Mouse (Mus musculus) heart, postnatal 14 days (tissue): Measurements from ENCODE around the gene Foxp2. TPM values are rescaled to one million over a fixed set of nuclear protein-coding genes. Genes with fewer than 3 reads are reported as not detected.

ENCODE experiments used
- DNase-seq, 2 experiments: peaks; one replicate each; pipeline ENCODE4 v3.0.0; 2021 to 2022
- intact Hi-C: fragments of 180-260 bp; cut with DNase I; formaldehyde crosslinking; loops from one replicate; pipeline ENCODE4 v1.15.1; 2025
- total RNA-seq, 2 experiments: library from RNA; stranded (reverse); gene quantifications; 2 replicates each; pipeline ENCODE4 v1.2.3; 2021

Foxp2 gene
- total RNA-seq, 2 experiments from 2014 or later, result 1.8 to 3.0 TPM

DNA sequence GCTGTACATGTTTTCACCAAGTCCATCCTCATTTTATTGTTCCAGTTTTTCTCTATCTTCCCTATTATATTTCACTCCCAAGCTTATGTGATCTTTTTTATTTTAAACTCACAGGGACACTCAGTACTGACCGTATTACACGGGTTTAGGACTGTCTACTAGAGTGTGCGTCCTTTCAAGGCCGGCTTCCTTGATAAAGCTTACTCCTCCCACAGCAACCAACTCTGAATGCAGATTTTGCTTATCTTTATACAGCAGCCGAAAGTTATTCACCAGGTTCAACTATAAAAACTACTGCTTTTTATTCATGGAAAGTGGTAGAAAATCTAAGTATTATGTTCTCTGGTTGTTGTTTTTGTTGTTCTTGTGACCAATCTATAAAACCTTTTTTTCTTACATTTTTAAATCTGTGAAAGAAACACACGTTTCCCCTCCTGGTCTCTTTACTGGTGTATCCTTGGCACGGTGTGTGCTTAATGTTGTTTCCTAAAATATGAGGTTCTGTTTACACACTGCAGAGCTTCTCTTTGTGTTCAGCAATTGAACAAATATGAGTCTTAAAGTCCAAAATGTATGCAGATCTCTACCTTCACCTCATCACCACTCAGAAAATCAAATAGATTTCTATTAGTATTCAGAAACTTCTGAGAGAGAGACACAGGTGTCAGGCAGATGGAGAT lies 128.4 kb downstream of the Foxp2 start:
- DNase-seq, result no peak
- intact Hi-C loops, result no loop called here

DNA sequence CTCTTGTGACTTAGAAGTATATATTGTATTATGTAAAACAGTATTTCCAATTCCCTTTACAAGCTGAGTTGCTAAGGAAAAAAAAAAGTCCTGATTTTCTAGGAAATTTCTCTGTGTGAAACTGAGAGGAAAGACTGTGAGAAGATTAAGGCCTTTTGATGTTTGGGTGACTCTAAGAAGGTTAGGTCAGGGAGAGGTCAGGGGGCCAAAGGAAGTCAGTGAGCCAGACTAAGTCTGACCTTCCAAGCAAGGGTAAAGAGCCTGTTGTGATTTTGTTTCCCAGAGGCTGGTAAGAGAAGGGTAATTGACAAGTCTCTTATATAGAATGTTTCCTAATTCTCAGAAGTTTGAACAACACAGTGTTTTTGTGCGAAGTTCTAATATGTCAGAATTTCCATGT lies 162.1 kb downstream of the Foxp2 start:
- intact Hi-C loops, result no loop called here
- DNase-seq, result no peak

DNA sequence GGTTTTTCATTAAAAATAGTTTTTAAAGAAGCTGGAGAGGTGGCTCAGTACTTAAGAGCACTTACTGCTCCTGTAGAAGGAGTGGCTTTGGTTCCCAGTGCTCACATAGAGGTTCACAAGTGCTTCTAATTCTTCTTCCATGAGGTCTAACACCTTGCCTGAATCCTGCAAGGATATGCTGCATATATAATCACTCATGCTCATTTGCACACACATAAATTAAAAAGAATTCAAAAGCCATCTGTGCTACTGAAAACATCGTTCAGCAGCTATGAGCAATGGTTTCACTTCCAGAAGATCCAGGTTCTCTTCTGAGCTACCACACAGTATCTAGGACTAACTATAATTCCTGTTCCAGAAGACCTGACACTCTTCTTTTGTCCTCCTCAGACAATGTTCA lies 200.4 kb downstream of the Foxp2 start:
- intact Hi-C loops, result no loop called here
- DNase-seq, result no peak

DNA sequence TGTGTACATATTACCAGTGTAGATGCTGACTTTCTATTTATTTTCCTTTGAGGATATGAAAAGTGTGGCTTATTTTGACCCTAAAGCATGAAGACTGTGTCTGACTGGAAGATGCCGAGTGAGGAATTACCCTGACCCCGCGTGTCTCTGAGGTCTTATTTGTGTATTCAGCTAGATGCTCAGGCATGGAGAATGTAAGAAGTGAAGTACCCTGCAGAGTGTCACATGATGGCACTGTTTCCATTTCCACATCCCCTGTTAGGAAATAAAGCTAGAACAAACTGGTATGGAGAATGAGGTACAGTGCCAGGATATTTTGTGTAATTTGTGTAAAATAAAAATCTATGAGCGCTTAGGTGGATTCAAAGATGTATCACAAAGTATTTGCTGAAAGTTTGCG lies 219.8 kb downstream of the Foxp2 start:
- DNase-seq, result no peak
- intact Hi-C loops, result no loop called here

DNA sequence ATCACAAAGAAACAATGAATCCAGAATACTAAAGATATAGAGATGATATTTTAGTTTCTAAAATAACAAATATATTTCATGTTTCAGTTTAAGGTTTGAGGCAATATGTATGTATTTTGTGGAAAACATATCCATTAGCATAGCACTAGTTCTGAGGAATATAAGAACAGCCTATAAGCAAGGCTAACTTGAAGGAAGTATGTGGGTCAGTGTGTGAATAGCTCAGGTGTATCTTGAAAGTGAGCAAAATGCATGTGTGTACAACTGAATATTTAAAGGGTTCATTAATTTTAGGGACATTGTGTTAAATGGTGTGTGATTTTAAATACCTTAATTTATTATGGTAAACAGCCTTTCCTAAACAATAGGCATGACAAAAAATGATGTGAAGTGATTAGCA lies 220.2 kb downstream of the Foxp2 start:
- no peak for DNase-seq
- intact Hi-C loops, result no loop called here

DNA sequence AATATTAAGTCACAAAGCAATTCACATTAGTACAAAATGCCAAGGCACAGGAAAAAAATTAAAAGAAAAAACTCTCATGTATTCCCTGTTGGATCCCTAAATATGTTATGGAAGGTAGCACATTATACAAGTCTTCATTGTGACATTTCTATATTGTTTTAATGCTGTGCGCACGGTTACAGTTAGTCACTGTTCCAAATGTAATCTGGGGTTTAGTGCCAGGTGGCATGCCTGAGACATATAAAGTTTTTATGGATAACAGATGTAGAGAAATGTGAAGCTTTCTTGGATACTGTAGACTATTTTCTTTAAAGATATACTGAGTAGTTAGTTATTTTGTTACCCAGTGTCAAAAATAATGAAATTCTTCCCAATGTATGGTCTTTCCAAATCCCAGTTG lies 229.0 kb downstream of the Foxp2 start:
- intact Hi-C loops, result no loop called here

DNA sequence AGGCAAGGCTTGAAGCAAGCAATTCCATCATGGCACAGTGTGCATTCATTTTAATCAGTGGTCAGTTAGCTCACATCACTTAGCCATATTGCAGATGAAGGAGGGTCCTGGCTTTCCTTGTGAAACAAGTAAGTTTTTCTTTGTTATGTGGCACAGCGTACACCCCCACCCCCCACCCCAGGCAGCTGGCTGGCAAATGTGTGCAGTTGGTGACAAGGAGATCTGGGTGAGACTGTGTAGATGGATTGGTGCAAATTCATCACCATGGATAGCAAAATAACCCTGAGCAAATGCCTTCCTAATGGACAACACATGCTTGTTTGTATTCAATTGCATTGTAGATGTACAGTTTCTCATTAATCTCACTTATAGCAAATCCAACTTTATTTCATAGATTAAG lies 240.9 kb downstream of the Foxp2 start:
- intact Hi-C loops, result no loop called here
- no peak for DNase-seq

More for the DNA sequence above, 229.0 kb downstream of the Foxp2 start:
- DNase-seq, result no peak

DNA sequence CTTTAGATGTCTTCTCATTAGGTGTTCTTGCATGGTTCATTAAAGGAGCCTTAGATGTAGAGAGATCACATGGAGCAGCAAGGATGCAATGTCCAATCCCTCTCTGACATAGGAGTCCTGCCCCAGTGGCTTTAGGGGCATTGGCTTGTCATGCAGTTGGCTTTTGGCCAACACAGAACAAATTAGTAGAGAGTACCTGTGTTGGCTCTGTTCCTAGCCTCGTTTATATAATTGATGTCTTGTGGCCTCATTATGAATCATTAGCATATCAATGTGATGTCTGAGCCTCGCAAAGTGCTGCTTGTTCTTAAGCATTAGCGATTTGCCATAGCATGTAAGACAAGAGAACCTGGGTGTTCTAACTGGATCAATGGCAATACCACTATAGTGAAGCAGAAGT lies 250.5 kb downstream of the Foxp2 start:
- intact Hi-C loops, result no loop called here
- DNase-seq, result no peak

DNA sequence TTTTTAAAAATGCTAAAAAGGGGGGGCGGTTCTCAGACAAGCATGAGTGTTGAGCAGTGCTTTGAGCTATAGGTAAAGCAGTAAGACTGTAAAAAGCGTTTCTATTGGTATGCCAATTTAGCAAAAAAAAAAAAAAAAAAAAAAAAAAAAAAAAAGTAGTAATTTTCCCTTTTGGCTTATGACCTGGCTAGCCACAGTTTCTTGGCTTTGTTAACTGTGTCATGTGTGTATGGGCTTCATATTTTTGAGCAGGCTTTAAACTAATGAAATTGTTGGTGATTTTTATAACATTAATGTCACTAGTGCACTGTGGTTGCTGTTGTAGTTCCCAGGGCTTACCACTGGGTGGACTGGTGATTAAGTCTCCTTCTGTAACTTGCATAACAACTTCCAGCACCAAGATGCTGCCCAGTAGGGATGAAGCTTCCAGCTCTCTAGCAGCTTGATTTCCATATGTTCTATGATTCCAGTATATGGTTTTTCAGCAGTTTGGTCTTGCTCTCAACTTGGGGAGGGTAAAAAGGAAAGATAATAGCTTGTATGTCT lies 262.4 kb downstream of the Foxp2 start:
- intact Hi-C loops, result no loop called here
- no peak for DNase-seq

DNA sequence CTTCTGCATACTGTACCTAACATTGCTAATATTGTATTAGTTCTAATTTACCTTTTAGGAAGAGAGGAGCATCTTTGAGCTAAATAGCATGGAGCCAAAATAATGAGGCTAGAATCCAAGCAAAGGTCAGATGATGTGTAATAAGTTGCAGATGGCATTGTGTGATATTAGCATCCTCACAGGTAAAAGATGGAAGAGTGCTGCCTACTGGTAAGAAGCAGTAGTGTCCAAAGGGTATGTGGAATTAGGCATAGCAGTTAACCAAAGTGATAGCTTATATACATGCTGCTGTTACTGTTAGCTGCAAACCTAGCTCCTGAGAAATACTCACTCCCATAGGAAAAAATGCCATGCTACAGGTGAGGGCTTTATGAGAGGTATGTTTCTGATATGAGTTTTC lies 275.6 kb downstream of the Foxp2 start:
- intact Hi-C loops, result no loop called here
- DNase-seq, result no peak

DNA sequence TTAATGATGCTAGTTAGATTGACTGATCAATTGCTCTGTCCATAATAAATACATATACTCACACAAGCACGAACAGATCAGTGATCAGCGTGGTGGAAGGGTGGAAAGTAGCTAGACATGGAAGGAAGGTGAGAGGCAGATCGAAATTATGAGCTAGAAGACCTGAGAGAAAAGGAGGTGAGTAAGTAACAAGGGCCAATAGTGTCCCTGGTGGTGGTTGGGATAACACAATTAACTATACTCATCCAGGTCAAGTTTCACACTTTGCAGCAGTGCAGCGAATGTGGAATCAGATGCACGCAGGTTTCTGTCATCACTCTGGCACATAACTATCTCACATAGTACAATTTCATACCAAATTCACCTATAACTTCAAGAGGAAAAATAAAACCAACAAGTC lies 291.7 kb downstream of the Foxp2 start:
- intact Hi-C loops, result no loop called here
- no peak for DNase-seq

DNA sequence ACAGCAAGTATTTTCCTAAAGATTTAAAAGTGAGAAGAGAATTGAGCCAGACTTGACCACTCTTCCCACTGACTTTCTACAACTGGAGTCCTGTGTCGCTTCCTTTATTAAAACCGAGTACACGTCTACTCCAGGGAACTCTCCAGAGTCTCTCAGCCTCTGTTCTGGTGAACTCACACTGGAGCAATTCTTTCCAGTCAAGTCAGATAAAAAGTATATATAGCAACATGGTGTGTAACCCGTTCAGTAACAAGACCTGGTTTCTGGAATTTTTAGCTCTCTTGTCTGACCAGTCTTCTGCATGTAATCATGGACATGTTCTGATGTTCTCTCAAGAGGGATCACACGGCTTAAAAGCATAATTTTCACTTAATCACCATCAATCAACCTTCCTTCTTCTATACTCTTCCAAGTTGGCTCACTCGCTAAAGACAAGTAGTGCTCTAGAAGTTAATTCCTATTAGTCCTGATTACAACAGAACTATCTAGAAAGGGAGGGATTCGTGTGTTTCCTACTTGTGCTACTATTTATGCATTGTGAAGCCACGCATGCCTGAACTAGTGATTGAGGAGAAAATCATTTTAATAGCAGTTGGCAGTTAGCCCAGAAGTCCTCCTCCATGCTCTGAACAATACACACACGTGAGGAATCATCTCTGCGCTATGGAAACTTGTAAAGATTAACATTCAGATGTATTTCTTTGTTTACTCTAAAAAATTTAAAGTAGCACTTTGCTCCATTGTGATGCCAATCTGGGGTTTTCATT lies 341.2 kb downstream of the Foxp2 start:
- intact Hi-C loops, result no loop called here

DNA sequence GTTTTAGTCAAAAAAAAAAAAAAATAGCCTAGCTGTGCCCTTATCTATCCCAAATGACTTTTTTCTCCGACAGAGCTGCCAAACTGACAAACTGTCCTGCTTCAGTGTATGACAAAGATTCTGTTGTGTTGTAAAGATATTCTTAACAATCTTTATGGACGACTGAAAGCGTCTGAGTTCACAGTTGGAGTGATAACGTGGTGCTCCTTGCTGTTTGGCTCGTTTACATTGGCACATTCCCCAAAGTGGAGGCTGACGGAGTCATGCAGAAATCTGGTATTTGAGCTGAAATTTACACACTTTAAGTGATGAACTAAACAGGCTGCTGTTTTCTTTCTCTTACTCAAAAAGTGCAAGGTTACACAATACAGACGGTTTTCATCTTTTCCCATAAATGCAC lies 356.2 kb downstream of the Foxp2 start:
- intact Hi-C loops, result no loop called here

More for the DNA sequence above, 341.2 kb downstream of the Foxp2 start:
- DNase-seq, result no peak

DNA sequence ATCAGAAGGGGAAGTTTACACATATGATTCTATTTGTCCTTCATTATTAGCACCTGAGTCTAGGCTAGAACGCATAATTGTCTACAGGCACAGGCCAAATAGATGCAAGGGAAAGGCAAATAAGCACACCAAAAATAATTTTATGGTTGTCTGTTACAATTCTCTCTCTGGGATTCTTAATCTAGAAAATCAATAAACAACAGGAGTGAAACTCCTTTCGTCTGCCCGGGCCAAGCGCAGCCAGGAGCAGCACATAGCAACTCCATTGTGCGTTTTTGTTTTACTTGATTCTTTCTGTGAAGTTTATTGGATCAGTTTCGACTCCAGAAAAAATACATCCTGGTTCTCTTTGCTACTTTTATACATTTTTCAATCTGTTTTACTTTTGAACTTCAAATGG lies 356.7 kb downstream of the Foxp2 start:
- no peak for DNase-seq
- intact Hi-C loops, result no loop called here

More for the DNA sequence above, 356.2 kb downstream of the Foxp2 start:
- DNase-seq, result peak; percentile 21 to 37

DNA sequence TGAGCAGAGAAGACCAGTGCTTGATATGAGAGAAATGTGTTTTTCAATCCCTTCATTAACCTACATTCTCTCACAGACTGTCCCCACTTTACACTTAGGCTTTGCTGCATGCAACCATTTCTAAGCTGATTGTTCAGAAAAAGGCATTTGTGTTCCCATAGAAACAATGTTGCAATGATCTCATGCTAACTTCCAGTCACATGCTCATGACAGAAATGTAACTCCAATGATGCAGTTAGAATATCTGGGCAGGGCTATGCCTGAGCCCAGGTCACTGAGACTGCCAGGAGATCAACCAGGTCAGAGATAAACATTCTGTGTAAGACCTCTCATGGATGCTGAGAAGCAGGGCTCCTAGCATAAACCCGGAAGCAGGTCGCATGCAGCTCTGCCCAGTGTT lies 367.0 kb downstream of the Foxp2 start:
- intact Hi-C loops, result no loop called here

DNA sequence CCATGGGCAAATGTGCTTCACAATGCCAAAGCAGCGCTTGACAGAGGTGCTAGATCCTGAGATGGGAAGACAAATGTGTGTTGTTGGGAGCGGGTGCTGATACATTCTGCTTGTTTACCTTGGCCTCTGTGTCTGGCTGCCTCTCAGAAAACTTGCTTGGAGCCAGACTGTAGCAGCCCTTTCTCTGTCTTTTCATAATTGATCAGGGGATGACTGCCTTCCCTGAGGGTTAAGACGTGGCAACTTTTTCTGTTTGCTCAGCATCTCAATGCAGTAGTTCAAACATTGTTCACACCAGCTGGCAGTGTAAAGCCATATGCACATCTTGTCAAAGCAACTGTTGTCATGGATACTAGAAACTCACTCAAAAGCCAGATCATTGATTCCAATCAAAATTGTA lies 384.1 kb downstream of the Foxp2 start:
- intact Hi-C loops, result no loop called here
- DNase-seq, result no peak

More for the DNA sequence above, 367.0 kb downstream of the Foxp2 start:
- no peak for DNase-seq

DNA sequence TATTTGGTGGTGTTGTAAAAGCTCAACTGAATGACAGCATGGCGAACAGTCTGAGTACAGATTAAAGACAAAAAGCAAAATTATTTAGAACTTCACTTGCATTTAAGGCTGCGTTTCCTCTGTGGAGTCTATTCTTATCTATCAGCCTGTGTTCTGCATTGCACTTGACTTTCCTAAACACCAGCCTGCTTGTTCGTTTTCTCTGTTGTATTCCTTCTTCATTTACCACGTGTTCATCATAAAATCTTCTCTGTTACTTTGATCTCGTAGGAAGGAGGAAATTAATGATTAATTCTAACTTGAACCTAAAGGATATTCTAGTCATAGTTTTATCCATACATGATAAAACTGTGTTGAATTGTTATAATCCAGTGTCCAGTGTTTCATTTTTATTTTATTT lies 392.9 kb downstream of the Foxp2 start:
- intact Hi-C loops, result no loop called here
- no peak for DNase-seq

DNA sequence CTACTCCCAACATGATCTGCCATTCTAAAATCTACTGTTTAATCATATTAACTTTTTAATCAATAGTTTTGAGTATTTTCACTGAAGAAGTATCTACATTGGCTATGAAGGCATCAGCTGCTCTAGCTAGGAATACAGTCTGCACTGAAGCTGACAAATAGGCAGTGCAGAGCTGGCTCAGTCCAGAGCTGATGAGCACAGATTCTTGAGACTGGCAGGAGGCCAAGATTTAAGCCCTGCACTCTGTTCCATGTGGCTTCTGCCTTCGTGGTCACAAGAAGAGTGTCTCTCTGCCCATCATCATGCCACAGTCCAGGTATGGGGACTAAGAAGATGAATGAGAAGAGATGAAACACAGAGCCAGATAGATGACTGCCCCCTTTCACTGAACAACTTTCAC lies 398.1 kb downstream of the Foxp2 start:
- intact Hi-C loops, result no loop called here
- no peak for DNase-seq

DNA sequence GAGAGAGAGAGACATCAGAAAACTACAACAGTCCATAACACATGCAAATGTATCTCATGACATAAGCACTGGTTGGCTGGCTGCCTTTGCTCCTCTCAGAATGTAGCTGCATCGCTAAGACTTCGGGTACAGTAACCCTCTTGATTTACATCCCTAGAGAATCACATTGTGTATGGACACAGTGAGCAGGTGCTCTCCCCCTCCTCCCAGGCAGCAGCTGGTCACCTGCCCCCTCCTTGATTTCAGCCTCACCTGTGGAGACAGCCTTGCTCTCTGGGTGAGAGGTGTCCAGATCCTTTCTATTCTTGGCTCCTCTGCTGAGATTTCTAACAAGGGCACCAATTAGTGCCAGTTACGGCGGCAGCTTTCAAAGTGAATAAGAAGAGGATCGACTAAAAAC lies 409.5 kb downstream of the Foxp2 start:
- intact Hi-C loops, result no loop called here
- DNase-seq, result no peak

DNA sequence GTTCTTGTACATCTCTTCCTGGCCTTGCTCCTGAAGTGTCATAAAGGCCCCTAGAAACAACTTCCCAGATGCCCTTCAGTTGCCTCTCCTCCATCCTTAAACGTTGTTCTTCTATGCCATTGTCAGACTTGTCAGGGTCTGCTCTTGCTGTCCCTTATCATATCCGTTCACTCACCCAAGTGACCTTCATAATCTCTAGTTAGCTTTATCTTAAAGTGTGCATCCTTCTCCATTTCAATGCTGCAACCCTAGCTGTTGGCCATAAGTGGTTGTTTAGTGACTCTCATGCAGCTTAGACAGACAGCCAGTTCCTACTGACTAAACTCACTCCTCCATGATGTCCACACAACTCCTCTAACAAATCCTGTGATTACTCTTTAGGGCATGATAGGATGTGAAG lies 415.8 kb downstream of the Foxp2 start:
- no peak for DNase-seq
- intact Hi-C loops, result no loop called here

DNA sequence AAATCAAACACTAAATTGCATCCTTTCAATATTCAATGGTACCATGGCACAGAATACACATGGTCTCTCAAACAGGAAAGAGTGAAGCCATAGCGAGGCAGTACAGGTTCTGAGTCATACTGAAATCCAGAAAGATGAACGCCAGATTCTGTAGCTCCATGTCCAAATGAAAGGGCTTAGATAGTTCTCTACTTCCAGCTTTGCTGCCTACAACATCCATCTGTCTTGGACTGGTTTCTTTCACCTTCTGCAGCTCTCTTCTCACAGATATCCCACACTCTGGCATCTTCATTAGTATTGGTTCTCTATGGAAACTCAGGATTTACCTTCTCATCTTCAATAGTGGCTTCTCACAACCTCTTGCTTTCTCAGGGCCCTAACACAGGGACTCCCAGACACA lies 417.2 kb downstream of the Foxp2 start:
- intact Hi-C loops, result no loop called here
- DNase-seq, result no peak

DNA sequence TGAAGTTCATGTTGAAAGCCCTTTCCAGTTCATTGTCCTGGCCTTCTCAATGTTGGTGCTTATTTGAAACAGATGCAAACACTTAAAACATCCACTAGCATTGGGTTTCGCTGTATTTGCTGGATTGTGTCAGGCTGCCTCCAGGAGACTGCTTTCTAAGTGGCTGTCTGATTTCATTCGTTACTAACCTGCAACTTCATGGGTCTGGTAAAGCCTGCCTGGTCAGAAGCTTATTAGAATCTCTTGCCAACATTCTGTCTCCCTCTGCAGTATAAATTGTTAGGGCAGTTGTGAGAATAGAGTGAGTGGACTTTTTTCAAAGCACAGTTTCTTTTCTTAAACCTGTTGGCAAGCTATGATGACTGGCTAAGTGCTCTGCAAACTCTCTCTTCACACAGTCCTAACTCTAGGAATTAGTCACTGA lies 420.4 kb downstream of the Foxp2 start:
- intact Hi-C loops, result no loop called here

More for the DNA sequence above, 420.4 kb downstream of the Foxp2 start:
- no peak for DNase-seq
